Mouse (Mus musculus) neural tube, embryonic 11.5 days (tissue): ENCODE results near the gene Fh1. TPM values are rescaled to one million over a fixed set of nuclear protein-coding genes. Genes with fewer than 3 reads are reported as not detected.

Experiments
- ATAC-seq: fragments of 200-750 bp; cut with Nextera tagmentation; 2 replicates; pipeline ENCODE4 v1.8.0; 2017; ENCODE audit warnings: moderate number of reproducible peaks, mild to moderate bottlenecking, moderate TSS enrichment, moderate library complexity; ENCODE audit not compliant: insufficient read depth, low FRiP score, low TSS enrichment
- DNase-seq: peaks from one replicate; pipeline ENCODE4 v3.0.0-alpha.2; 2015; ENCODE audit warnings: low spot score
- H3K27ac ChIP-seq: fragments of 300-500 bp; sonication (generic); 2 replicates; pipeline ENCODE4 v1.5.1; 2014; ENCODE audit warnings: low read depth, mild to moderate bottlenecking, low read length
- H3K27me3 ChIP-seq: fragments of 300-500 bp; sonication (generic); 2 replicates; pipeline ENCODE4 v1.6.1; 2014; ENCODE audit warnings: mild to moderate bottlenecking, low read length, mixed read lengths; ENCODE audit not compliant: control insufficient read depth, insufficient read depth
- H3K36me3 ChIP-seq: fragments of 300-500 bp; sonication (generic); 2 replicates; pipeline ENCODE4 v1.6.1; 2014; ENCODE audit warnings: mild to moderate bottlenecking, low read length, moderate library complexity, mixed read lengths; ENCODE audit not compliant: control insufficient read depth, insufficient read depth
- H3K4me1 ChIP-seq: fragments of 300-500 bp; sonication (generic); 2 replicates; pipeline ENCODE4 v1.6.1; 2014; ENCODE audit warnings: low read length, mixed read lengths; ENCODE audit not compliant: control insufficient read depth, insufficient read depth
- H3K4me2 ChIP-seq: fragments of 300-500 bp; sonication (generic); 2 replicates; pipeline ENCODE4 v1.6.1; 2014; ENCODE audit warnings: low read depth, mild to moderate bottlenecking, moderate library complexity
- H3K4me3 ChIP-seq: fragments of 300-500 bp; sonication (generic); 2 replicates; pipeline ENCODE4 v1.5.1; 2014; ENCODE audit warnings: low read depth, low read length
- H3K9ac ChIP-seq: fragments of 300-500 bp; sonication (generic); 2 replicates; pipeline ENCODE4 v1.6.1; 2014; ENCODE audit warnings: mild to moderate bottlenecking, low read length
- H3K9me3 ChIP-seq: fragments of 300-500 bp; sonication (generic); 2 replicates; pipeline ENCODE4 v1.6.1; 2016; ENCODE audit warnings: low read length; ENCODE audit not compliant: control insufficient read depth
- whole genome bisulfite sequencing: fragments of 180-500 bp; shearing (Covaris S2); extraction: QIAGEN DNeasy Blood & Tissue Kit; methylation state at CpG from one replicate; pipeline ENCODE4 v1.1.7; 2014; 5-methylcytosine and 5-hydroxymethylcytosine counted together
- polyA plus RNA-seq: library from polyadenylated mRNA; unstranded; fragments of >200 nt; fragmentation: Nextera tagmentation; extraction: Ambion mirVana; gene quantifications from 2 replicates; pipeline ENCODE4 v1.2.1, GENCODE M21; 2014

The Fh1 gene
- polyA plus RNA-seq, 1 experiment from 2014 or later: 113 TPM

DNA sequence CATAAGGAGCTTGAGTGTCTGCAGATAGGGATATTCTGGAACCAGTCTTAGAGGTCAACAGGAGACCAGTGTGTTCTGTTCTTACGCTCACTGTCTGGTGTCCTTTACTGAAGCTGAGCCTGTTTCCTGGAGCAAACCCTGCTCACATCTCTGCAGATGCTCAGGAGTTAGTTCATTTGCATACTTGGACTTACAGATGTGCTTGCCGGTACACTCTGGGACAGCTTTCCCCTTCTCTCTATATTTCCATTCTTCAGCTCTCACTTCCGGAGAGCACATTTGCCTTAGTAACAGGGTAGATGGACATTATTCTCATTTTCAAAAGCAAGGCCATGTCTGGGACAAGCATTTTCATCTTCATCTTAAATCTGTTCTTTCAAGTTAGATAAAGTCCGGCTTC lies 23.2 kb upstream of the Fh1 start:
- Histone ChIP-seq H3K27ac (no peak overlapping the region), H3K36me3 (no peaks in the 10 kb centered on the region), H3K27me3 (no peaks in the 10 kb centered on the region), H3K4me3 (no peak overlapping the region), H3K9me3 (no peaks in the 10 kb centered on the region), H3K4me2 (no peak overlapping the region), H3K9ac (no peak overlapping the region), H3K4me1 (no peaks in the 10 kb centered on the region)
- ATAC-seq (no peak), DNase-seq (no peak)
- 94% methylated on average over 4 of the region's 4 CpGs for WGBS

- Histone ChIP-seq H3K36me3 (no peaks in the 10 kb centered on the region), H3K9ac (no peak overlapping the region), H3K4me2 (no peak overlapping the region), H3K4me1 (no peaks in the 10 kb centered on the region), H3K27ac (no peak overlapping the region), H3K27me3 (no peaks in the 10 kb centered on the region), H3K4me3 (no peak overlapping the region), H3K9me3 (no peaks in the 10 kb centered on the region)
- ATAC-seq: no peak
- WGBS: 72% methylated on average over 9 of the region's 9 CpGs
- DNase-seq: no peak
Observed at GRCm38 (mm10) chr1:175646952-175647351, 21.5 kb upstream of the Fh1 start.

- no peak for DNase-seq
- Histone ChIP-seq H3K4me3 (no peak overlapping the region), H3K9ac (no peak overlapping the region), H3K36me3 (no peaks in the 10 kb centered on the region), H3K27me3 (no peaks in the 10 kb centered on the region), H3K27ac (no peak overlapping the region), H3K4me1 (no peaks in the 10 kb centered on the region), H3K9me3 (no peaks in the 10 kb centered on the region), H3K4me2 (no peak overlapping the region)
- 75% methylated on average over 5 of the region's 5 CpGs for WGBS
- ATAC-seq: no peak
Observed at GRCm38 (mm10) chr1:175643496-175644265, 18.2 kb upstream of the Fh1 start.

GRCm38 (mm10) chr1:175640435-175641150 lies 15.2 kb upstream of the Fh1 start:
- ATAC-seq (no peak), DNase-seq (no peak)
- H3K9ac ChIP-seq: no peak overlapping the region
- no peaks in the 10 kb centered on the region for H3K36me3 ChIP-seq
- H3K4me2 ChIP-seq: no peak overlapping the region
- H3K4me1 ChIP-seq: no peaks in the 10 kb centered on the region
- WGBS: 87% methylated on average over 6 of the region's 6 CpGs
- H3K27ac ChIP-seq: no peak overlapping the region
- no peaks in the 10 kb centered on the region for H3K9me3 ChIP-seq
- H3K27me3 ChIP-seq: no peaks in the 10 kb centered on the region
- no peak overlapping the region for H3K4me3 ChIP-seq

GRCm38 (mm10) chr1:175639072-175639471 lies 13.6 kb upstream of the Fh1 start:
- Histone ChIP-seq H3K9me3 (no peaks in the 10 kb centered on the region), H3K36me3 (no peaks in the 10 kb centered on the region), H3K27ac (no peak overlapping the region), H3K9ac (no peak overlapping the region), H3K4me3 (no peak overlapping the region), H3K4me1 (no peaks in the 10 kb centered on the region), H3K27me3 (no peaks in the 10 kb centered on the region), H3K4me2 (no peak overlapping the region)
- ATAC-seq (no peak), DNase-seq (no peak)
- WGBS: 87% methylated on average over 7 of the region's 7 CpGs

- Histone ChIP-seq H3K9me3 (no peaks in the 10 kb centered on the region), H3K36me3 (no peaks in the 10 kb centered on the region), H3K4me3 (no peak overlapping the region), H3K27ac (no peak overlapping the region), H3K4me2 (no peak overlapping the region), H3K4me1 (no peaks in the 10 kb centered on the region), H3K9ac (no peak overlapping the region), H3K27me3 (no peaks in the 10 kb centered on the region)
- WGBS: 86% methylated on average over 7 of the region's 7 CpGs
- no peak for DNase-seq
- no peak for ATAC-seq
Observed at GRCm38 (mm10) chr1:175637677-175638076, 12.2 kb upstream of the Fh1 start.

DNA sequence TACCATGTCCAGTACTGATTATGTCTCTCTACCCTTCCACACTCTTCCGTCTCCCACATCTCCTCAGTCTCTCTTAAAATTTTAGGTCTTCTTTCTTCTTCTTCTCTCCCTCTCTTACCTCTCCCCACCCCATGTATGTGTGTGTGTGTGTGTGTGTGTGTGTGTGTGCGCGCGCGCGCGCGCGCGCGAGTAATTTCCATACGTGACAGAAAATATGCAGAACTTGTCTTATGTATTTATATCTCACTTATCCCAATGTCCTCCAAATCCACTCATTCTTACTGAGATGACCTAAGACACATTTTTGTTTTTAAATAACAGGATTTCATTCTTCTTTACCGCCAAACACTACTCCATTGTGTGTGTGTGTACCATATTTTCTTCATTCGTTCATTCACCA lies 7.0 kb upstream of the Fh1 start:
- no peak for ATAC-seq
- H3K4me1 ChIP-seq: no peaks in the 10 kb centered on the region
- no peak for DNase-seq
- 97% methylated on average over 14 of the region's 14 CpGs for WGBS
- H3K27me3 ChIP-seq: no peaks in the 10 kb centered on the region
- no peak overlapping the region for H3K9ac ChIP-seq
- H3K27ac ChIP-seq: no peak overlapping the region
- no peak overlapping the region for H3K4me3 ChIP-seq
- no peaks in the 10 kb centered on the region for H3K9me3 ChIP-seq
- H3K36me3 ChIP-seq: no peaks in the 10 kb centered on the region
- H3K4me2 ChIP-seq: no peak overlapping the region

GRCm38 (mm10) chr1:175631721-175632221 lies 6.3 kb upstream of the Fh1 start:
- WGBS: 81% methylated on average over 10 of the region's 10 CpGs
- Histone ChIP-seq H3K9me3 (no peaks in the 10 kb centered on the region), H3K36me3 (no peaks in the 10 kb centered on the region), H3K4me3 (no peak overlapping the region), H3K4me1 (no peaks in the 10 kb centered on the region), H3K27ac (no peak overlapping the region), H3K27me3 (no peaks in the 10 kb centered on the region), H3K9ac (no peak overlapping the region), H3K4me2 (no peak overlapping the region)
- ATAC-seq (no peak), DNase-seq (no peak)

DNA sequence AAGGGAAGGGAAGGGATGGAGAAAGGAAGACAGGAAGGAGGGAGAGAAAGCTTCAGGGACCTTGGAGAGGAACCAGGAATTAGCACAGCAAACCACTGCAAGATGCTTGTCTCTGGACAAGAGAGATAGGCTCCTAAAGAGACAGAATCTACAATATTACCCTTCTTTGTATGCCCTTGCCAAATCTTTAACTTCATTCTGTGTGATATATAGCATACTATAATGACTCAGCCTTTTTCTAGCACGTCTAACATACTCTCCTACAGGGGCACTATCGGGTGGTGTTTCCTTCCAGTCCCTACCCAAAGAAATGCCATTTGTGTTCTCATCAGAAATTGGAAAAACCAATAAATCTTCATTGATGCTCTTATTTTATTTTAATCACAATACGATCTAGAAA lies 5.6 kb upstream of the Fh1 start:
- H3K27ac ChIP-seq: no peak overlapping the region
- H3K36me3 ChIP-seq: no peaks in the 10 kb centered on the region
- no peaks in the 10 kb centered on the region for H3K4me1 ChIP-seq
- DNase-seq (no peak), ATAC-seq (no peak)
- no peak overlapping the region for H3K9ac ChIP-seq
- WGBS: 93% methylated on average over 3 of the region's 3 CpGs
- H3K27me3 ChIP-seq: no peaks in the 10 kb centered on the region
- no peak overlapping the region for H3K4me3 ChIP-seq
- H3K9me3 ChIP-seq: no peaks in the 10 kb centered on the region
- no peak overlapping the region for H3K4me2 ChIP-seq
